Mouse (Mus musculus) G1E (cell line): Measurements from ENCODE around the gene Tnfsf14.

Experiments used
- CTCF ChIP-seq: IDR thresholded peaks from 2 replicates; pipeline ENCODE4 v1.5.1; 2012; ENCODE audit warnings: low read depth, low read length, inconsistent platforms, mixed read lengths
- GATA1 ChIP-seq: IDR thresholded peaks from 2 replicates; pipeline ENCODE4 v1.6.1; 2012; ENCODE audit warnings: borderline replicate concordance, low read length, inconsistent platforms, mixed read lengths
- POLR2AphosphoS5 ChIP-seq: IDR thresholded peaks from 2 replicates; pipeline ENCODE4 v1.6.1; 2012; ENCODE audit warnings: low read depth, low read length, inconsistent platforms; ENCODE audit not compliant: insufficient replicate concordance
- TAL1 ChIP-seq: conservative IDR thresholded peaks from 2 replicates; pipeline ENCODE4 v1.6.1; 2012; ENCODE audit warnings: low read depth, low read length, inconsistent platforms, mixed read lengths

GRCm38 (mm10) chr17:57234254-57234928 lies 40.4 kb upstream of the Tnfsf14 start:
- no peak for TF ChIP-seq CTCF
- TF ChIP-seq GATA1, result no peak
- no peak for TF ChIP-seq TAL1
- no peak for TF ChIP-seq POLR2AphosphoS5
